Mouse (Mus musculus) layer of hippocampus, postnatal 25 days (tissue): ENCODE measurements at regions not wholly inside any gene's neighbourhood (a gene's known extent, or its start where the extent isn't known, plus 50 kb on each side); places are given as distances from the start of the nearest gene placed in this dataset.
"Not testable (repeated sequence)": the region's sequence is repeated elsewhere in the genome, so short reads cannot be mapped to it uniquely, and the experiment has no call there.

Experiments
- DNase-seq, 2 experiments: peaks; one replicate each; pipeline ENCODE4 v3.0.0; 2022; ENCODE audit warnings: mixed read lengths in 2 of 2, low spot score in 1 of 2; ENCODE audit errors: extremely low spot score in 1 of 2

DNA sequence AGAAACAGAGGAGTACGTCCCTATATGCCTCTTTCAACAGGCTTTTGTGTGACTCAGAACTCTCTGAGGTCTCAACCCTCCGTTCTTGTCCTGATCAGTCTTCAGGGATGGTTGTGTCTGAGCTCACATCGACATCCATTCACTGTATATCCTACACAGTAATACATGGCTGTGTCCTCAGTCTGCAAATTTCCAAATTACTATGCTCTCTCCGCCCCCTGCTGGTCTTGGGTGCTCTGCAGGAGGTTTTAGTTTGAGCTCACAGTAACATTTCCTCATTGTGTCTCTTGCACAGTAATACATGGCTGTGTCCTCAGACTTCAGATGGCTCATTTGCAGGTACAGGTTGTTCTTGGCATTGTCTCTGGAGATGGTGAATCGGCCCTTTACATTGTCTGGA is 53.5 kb downstream of the Adam6a start:
- not testable (repeated sequence) for DNase-seq

DNA sequence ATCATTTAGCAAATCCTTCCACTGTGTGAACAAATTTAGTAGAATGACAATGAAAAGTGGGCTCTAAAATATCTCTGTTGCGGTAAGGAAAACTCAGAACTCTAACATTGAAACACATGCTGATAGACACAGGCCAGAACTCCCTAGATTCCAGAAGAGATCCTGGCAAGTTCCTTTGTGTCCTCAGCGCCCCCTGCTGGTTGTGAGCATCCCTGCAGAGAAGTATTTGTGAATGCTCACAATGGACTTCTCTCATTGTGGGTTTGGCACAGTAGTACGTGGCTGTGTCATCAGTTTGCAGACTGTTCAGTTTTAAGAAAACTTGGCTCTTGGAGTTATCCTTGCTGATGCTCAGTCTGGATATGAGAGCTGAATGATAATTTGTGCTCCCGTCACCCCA is 67.2 kb downstream of the Adam6a start:
- DNase-seq: peak in 1 of 2 experiments; percentile 14

- DNase-seq: not testable (repeated sequence)
These were observed 81.5 kb downstream of the Adam6a start for GRCm38 (mm10) chr12:113625221-113625620.

- DNase-seq: not testable (repeated sequence)
These were observed 87.1 kb downstream of the Adam6a start for GRCm38 (mm10) chr12:113630803-113631202.
